Mouse (Mus musculus) brain, embryonic 18.5 days (tissue): ENCODE data around the gene Gm2564.
"Not testable (repeated sequence)": the region's sequence is repeated elsewhere in the genome, so short reads cannot be mapped to it uniquely, and the experiment has no call there.

Source experiments
- DNase-seq: peaks from one replicate; pipeline ENCODE4 v3.0.0-alpha.2; 2012; ENCODE audit warnings: low read depth, low spot score

Gene Gm2564

GRCm38 (mm10) chr4:42629419-42629818, at the start of gene Gm2564:
Gm2564 (plus strand) TSS chr4:42629719.
- not testable (repeated sequence) for DNase-seq

DNA sequence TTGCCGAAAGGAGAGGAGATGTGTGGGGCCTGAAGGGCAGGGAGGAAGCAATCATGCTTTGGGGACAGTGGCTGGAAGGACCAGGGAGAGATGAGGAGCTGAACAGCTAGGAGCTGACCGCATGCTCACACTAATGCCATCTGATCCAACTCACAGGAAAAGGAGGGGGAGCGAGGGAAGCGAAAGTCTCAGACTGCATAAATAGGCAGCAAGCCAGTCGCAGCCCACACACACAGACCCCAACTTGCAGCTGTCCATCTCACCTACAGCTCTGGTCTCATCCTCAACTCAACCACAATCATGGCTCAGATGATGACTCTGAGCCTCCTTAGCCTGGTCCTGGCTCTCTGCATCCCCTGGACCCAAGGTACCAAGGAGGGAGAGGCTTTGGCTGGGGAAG, 17.6 kb upstream of the Gm2564 start, which contains the start of gene Gm10591:
Gm10591 (plus strand) TSS at position 301 of the 400 bp plus-strand sequence.
- not testable (repeated sequence) for DNase-seq

GRCm38 (mm10) chr4:42654951-42655350, 25.4 kb downstream of the Gm2564 start, which contains the start of gene Ccl27b:
Ccl27b (plus strand) TSS chr4:42655251.
- not testable (repeated sequence) for DNase-seq

DNA sequence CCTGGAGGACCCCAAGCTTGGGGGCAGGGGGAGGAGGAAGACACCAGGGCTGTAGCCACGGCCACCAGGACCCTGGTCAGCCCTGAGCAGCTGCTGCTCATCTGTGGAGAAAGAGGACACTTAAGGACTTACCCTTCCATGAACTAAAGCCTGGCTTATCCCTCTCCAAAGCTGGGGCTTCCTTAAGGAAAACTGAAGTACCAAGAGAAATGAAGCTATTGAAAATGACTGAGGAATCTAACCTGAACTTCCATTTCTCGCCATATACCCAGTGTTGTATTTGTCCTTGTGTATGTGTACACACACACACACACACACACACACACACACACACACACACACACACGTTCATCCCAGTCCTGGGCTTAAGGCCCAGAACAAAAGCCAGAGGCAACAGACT, 32.3 kb downstream of the Gm2564 start, which contains the start of gene Il11ra2:
Il11ra2 (minus strand) TSS at position 101 of the 400 bp plus-strand sequence.
- DNase-seq: not testable (repeated sequence)

DNA sequence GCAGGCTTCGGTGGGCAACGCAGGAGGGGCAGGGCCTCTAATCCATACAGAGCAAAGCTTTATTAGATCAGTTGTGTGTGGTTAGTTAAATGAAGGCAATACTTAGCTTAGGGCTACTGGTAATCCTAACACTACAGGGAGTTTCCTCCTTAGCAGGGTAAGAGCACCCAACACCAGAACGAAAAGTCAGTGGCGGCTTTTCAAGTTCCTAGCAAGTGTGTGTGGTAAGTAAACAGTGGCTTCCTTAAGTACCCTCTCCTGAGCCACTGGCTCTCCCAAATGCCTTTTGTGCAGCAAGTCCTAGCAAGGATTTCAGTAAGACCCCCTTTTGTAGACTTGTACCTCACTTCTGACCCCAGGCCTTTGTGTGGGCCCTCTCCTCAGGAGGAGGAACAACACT, 45.9 kb downstream of the Gm2564 start:
- not testable (repeated sequence) for DNase-seq

DNA sequence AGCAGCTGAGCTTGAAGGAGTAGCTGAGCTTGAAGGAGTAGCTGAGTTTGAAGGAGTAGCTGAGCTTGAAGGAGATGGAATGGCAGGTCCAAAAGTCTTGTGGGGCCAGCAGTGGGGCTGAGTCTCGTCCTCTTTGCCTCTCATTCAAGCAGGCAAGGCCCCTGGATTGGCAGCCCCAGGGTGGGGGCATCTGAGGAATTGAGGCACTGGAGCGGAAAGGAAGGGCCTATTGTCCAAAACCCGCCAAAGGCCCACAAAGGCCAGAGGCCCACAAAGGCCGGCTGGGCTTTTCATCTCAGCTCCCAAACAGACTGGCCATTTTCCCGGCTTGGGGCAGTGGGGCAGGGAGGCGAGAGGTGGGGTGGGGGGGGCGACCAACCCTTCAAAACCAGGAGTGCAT, 49.8 kb downstream of the Gm2564 start:
- not testable (repeated sequence) for DNase-seq

DNA sequence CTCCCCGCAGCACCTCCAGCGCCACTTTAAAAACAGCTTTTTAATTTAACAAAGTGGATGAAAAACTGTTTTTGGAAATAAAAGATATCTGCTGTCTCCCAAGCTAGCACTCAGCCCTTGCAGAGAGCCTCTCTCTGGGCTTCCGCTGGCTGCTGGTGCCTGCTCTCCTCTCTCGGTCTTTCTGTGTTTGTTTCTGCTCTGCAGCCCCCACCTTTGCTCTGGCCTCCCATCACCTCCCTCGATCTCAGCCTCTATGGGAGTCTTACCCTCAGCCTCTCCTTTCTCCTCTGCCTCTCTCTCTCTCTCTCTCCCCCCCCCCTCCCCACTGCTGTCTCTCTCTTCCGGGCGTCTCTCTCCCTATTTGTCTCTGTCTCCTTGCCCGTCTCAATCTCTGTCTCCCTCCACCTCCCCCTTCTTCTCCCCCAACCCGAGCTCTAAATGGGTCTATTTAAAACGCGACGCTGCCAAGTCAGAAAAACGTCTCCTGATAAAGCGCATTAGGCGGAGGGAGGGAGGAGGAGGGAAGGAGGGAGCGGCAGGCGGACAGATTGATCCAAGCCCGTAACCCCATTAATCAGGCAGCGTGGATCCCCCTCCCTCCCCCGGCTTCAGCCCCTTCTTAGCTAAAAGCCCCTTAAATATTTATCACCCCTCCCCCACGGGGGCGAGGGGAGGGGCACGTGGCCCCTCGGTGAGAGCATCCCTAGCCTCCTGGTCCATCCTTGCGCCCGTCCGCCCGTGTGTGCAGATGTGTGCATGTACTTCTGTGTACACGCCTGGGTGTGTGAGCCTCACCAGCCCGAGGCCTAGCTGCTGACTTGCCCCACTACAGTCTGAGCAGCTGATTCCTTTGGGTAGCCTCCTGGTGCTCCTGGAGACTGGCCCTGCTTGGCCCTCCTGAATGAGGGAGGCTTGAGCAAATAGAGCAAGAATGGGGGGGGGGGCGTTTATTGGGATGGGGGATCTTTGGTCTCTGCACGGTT, 51.1 kb downstream of the Gm2564 start:
- DNase-seq: not testable (repeated sequence)
